Mouse (Mus musculus) thymus, postnatal 10 days (tissue): ENCODE measurements around the gene Cd72.
A peak's percentile ranks its signal among the peaks of the same experiment; 100 is the strongest.
"Not testable (repeated sequence)": the region's sequence is repeated elsewhere in the genome, so short reads cannot be mapped to it uniquely, and the experiment has no call there.

ENCODE experiments used
- DNase-seq, 2 experiments: peaks; one replicate each; pipeline ENCODE4 v3.0.0; 2021; ENCODE audit warnings: low spot score in 2 of 2

Cd72 gene

GRCm38 (mm10) chr4:43454041-43454836 lies at the start of gene Cd72:
Gene Cd72, minus strand, starts transcription at chr4:43454628.
- DNase-seq = no peak

GRCm38 (mm10) chr4:43503506-43503905 lies 49.1 kb upstream of the Cd72 start:
- DNase-seq = no peak

GRCm38 (mm10) chr4:43503041-43503440 lies 48.6 kb upstream of the Cd72 start:
- no peak for DNase-seq

GRCm38 (mm10) chr4:43499407-43500333 lies 45.2 kb upstream of the Cd72 start, which contains the start of gene Arhgef39:
Gene Arhgef39, minus strand, starts transcription at chr4:43499695.
- peak; percentile 64 to 66 for DNase-seq

DNA sequence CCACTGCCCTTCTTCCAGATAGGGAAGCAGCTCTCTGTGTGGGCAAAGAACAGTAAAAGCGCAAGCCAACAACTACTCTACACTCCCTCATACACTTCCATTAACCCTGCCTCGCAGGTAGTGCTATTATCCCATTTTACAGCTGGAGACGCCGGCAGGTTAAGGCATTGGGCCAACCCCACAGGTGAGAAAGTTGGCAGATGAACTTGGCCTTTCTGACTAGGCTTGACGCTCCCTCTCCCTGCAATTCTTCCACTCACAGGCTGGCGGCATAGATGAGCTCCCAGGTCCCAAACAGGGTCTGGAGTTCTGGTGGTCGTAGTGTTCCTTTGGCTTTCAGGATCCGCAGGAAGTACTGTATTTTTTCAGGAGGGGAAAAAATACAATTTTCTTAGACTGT lies 44.6 kb upstream of the Cd72 start:
- DNase-seq = peak in 1 of 2 experiments; percentile 49

DNA sequence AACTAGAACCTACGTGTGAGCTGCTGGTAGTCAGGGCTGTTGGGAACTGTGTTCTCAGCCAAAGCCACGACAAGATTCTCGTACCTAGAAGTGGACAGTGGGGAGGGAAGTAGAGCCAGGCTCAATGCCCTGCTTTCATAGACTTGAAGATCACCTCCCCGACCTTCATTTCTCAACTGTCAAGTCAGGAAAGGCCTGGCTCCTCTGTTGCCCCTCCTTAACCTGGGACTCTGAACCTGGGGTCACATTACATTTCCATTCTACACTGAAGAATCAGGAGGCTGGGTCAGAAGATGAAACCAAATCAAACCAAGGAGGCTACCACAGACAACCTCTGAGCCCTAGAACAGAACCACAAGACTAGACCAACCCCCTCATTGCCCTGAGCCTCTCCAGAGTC lies 43.5 kb upstream of the Cd72 start:
- no peak for DNase-seq

DNA sequence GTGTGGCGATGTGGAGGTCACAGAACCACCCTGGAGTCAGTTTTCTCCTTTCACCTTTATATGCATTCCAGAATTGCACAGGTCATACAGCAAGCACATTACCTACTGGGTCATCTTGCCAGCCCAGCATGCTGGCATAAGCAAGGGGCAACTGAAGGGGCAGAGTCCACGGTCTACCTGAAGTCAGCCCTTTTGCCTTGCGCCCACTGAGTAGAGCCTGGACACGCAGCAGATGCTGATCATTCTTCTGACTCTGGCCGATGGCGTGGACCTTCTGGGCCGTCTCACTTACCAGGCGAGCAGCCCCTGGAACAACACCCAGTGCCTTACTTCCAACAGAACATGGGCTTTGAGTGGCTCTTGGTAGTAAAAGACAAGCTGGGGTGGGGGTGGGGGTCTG lies 43.0 kb upstream of the Cd72 start:
- no peak for DNase-seq

GRCm38 (mm10) chr4:43496587-43496986 lies 42.2 kb upstream of the Cd72 start:
- no peak for DNase-seq

DNA sequence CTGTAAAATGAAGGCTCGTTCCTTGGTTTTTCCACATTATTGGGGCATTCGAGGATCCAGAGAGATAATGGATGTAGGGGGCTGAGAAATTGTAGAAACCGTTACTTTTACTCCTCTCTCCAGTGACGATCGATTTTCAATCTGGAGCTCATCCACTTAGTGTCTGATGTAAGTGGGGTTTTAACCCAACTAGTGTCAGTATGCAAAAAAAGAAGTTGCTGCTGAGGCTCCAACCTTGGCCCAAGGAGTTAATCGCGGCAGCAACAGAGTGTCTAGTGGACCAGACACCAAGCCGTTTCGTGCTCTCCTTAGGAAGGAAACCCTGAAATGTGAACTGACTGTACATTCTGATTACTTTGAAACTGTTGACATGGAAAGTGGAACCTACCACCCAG lies 39.4 kb upstream of the Cd72 start:
- no peak for DNase-seq

- DNase-seq = peak; percentile 98 to 99
Measured at GRCm38 (mm10) chr4:43493186-43493845, 38.9 kb upstream of the Cd72 start.

DNA sequence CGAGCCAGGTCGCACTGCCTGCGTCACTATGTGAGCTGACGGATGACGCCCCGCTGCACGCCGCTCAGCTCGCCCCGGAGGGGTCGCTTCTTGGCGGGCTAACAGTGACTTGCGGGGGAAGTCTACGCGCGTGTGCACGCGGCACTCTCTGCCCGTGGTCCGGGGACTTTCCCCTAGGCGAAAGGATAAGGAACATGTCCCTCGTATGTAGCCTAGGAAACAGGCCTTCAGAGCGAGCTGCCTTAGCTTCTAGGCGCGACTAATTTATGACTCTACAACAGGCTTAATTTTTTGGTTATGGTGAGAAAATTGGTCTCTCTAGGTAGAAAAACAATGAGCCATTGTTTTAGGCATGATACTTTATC lies 38.4 kb upstream of the Cd72 start, which contains the start of gene Ccdc107:
Gene Ccdc107, plus strand, starts transcription at position 80 of the 365 bp plus-strand sequence.
- peak; percentile 89 to 95 for DNase-seq

- DNase-seq = no peak
Measured at GRCm38 (mm10) chr4:43492101-43492820, 37.8 kb upstream of the Cd72 start.

GRCm38 (mm10) chr4:43490801-43491200 lies 36.4 kb upstream of the Cd72 start:
- no peak for DNase-seq

- DNase-seq = no peak
Measured at GRCm38 (mm10) chr4:43489611-43490010, 35.2 kb upstream of the Cd72 start.

GRCm38 (mm10) chr4:43485666-43486065 lies 31.2 kb upstream of the Cd72 start:
- not testable (repeated sequence) for DNase-seq

DNA sequence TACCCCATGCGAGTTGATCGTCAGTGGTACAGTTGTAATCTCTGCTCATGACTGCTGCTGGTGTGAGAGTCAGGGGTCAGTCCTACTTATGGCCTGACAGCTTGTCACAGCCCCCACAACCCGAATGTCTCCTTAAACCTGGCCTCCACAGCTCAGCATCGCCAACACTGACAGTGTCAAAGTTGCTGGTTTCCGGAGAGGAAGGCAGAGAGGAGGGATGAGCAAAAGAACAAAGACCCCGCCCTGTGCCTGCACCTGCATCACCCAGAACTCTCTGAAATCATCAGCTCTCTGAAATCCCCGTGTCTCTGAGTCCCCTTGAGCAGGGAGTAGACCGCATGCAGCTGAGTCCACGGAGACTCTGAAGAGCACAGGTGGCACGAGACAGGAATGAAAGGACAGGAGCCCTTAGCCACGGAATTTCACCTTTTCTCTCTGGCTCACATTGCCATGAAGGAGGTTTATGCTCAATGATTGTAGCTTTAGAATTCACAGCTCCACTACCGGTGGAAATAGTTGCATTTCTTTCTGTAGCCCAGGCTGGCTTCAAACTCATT lies 29.2 kb upstream of the Cd72 start, which contains the start of gene Sit1:
Gene Sit1, minus strand, starts transcription at position 200 of the 557 bp plus-strand sequence.
- peak; percentile 83 to 85 for DNase-seq

GRCm38 (mm10) chr4:43482591-43482990 lies 28.2 kb upstream of the Cd72 start:
- peak; percentile 32 to 48 for DNase-seq

GRCm38 (mm10) chr4:43481894-43482456 lies 27.5 kb upstream of the Cd72 start:
- peak; percentile 66 to 72 for DNase-seq

DNA sequence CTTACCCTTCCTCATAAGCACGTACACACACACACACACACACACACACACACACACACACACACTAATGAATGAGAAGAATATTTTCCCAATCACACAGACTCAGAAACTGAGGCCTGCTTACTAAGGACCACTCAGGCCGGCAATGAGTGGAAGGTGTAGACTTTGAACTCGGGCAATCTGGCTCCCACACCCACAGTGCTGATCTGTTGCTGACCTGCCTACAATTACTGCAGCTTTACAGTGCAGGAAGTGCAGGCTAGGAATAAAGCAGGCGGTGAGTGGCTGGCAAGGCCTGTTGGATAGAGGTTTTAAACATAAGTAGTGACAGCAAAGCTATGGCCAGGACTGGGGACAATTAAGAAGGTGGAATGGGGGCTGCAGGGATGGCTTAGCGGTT lies 26.6 kb upstream of the Cd72 start:
- no peak for DNase-seq
